Mouse (Mus musculus): Measurements from ENCODE around the gene Mgat4d. TPM values are rescaled to one million over a fixed set of nuclear protein-coding genes. Genes with fewer than 3 reads are reported as not detected.
"Not testable (repeated sequence)": the region's sequence is repeated elsewhere in the genome, so short reads cannot be mapped to it uniquely, and the experiment has no call there.

The Mgat4d gene
- polyA plus RNA-seq (2015; fragmentation: Nextera tagmentation; extraction: Ambion mirVana) = not detected in 2 replicates

DNA sequence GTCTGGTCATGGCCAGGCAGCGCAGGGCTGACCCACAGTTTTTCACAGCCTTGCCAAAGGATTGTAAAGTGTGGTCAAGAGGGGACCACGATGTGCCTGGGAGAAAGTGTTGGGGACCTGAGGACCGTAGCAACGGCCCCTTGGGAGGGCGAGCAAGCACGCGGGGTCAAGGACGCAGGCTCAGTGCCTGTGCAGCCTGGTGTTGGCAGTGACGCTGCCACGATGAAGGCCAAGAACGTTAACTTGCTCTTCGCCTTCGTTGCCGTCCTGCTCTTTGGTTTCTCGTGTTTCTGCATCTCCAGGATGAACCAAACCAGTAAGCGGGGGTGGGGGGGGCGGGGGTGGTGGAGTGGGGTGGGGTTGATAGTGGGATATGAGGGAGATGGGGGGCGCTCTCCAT lies at the start of gene Mgat4d:
Gene Mgat4d, plus strand, starts transcription at position 209 of the 400 bp plus-strand sequence.
- no peak within 1 kb of the TSS for H3K27ac ChIP-seq
- no peak for ATAC-seq (replicated peaks)
- no peaks in the 10 kb centered on the region for H3K27me3 ChIP-seq (replicated peaks)
- no peak within 1 kb of the TSS for H3K4me3 ChIP-seq
- H3K9ac ChIP-seq = no peak within 1 kb of the TSS
- no peak within 1 kb of the TSS for H3K4me2 ChIP-seq
- 87% methylated on average over 18 of the region's 18 CpGs for WGBS
- no peaks in the 10 kb centered on the region for H3K36me3 ChIP-seq (replicated peaks)
- H3K4me1 ChIP-seq = no peaks in the 10 kb centered on the region
- H3K9me3 ChIP-seq = no peaks in the 10 kb centered on the region

DNA sequence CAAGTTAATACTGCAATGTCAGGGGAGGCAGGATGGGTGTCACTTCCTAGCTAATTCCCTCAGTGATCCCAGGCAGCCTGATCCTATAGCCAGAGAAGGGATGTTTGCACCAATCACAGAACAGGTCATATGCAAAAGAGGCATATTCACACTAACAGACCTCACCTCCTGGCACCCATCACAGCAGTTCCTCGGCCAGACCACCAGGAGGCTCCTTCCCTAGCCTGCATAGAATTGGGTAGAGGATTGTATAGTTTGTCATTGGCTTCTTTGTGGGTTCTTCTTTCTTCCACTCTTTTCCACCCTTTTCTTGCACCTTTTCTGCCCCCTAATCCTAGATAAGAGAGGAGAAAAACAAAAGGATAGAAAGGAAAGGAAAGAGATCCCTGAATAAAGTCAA lies 48.1 kb upstream of the Mgat4d start:
- ATAC-seq (replicated peaks) = no peak
- Histone ChIP-seq H3K36me3 (replicated peaks) (no peaks in the 10 kb centered on the region), H3K4me3 (no peak overlapping the region), H3K4me1 (no peaks in the 10 kb centered on the region), H3K27me3 (replicated peaks) (no peaks in the 10 kb centered on the region), H3K4me2 (no peak overlapping the region), H3K9ac (no peak overlapping the region), H3K27ac (no peak overlapping the region), H3K9me3 (no peaks in the 10 kb centered on the region)
- WGBS = 50% methylated on average over 1 of the region's 1 CpGs

DNA sequence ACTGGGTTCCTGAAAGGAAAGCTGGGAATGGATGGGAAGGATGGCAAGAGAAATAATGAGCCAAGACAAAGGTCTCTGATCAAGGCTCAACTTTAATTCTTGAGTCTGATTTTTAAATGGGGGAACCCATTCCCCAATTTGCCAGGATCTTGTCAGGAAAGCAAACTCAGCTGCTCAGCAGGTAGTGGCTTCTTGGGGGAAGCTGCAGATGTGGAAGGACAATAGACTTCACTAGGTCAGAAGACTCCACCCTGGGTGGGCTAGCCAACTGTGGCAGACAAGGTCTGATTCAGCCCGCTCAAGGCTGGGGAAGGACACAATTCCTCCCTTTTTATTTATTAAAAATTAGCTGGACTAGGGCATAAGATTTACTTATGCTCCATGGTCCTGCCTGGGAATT lies 43.3 kb upstream of the Mgat4d start:
- Histone ChIP-seq H3K4me1 (no peaks in the 10 kb centered on the region), H3K4me2 (no peak overlapping the region), H3K9ac (no peak overlapping the region), H3K27me3 (replicated peaks) (no peaks in the 10 kb centered on the region), H3K27ac (no peak overlapping the region), H3K9me3 (no peaks in the 10 kb centered on the region), H3K4me3 (no peak overlapping the region), H3K36me3 (replicated peaks) (no peaks in the 10 kb centered on the region)
- WGBS = 91% methylated on average over 1 of the region's 1 CpGs
- no peak for ATAC-seq (replicated peaks)

DNA sequence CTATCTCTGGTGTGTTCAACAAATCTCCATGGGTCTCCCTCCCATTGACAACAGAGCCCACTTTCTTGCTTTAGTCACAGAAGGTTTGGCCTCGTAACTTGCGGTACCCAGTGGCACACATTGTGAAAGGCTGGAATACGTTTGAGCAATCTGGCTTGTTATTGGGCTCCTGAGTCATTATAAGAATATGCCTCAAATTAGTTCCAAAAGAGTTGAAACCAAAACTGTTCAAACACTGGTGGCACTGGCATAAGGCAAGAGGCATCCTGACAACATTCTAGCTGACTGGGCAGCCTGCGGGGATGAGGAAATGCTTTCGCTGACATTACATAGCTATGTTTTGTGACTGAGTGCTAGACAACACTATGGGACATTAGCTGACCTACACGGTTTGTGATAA lies 38.4 kb upstream of the Mgat4d start:
- 91% methylated on average over 6 of the region's 6 CpGs for WGBS
- Histone ChIP-seq H3K9ac (no peak overlapping the region), H3K4me3 (no peak overlapping the region), H3K36me3 (replicated peaks) (no peaks in the 10 kb centered on the region), H3K9me3 (no peaks in the 10 kb centered on the region), H3K4me2 (no peak overlapping the region), H3K27ac (no peak overlapping the region), H3K27me3 (replicated peaks) (no peaks in the 10 kb centered on the region), H3K4me1 (no peaks in the 10 kb centered on the region)
- no peak for ATAC-seq (replicated peaks)

DNA sequence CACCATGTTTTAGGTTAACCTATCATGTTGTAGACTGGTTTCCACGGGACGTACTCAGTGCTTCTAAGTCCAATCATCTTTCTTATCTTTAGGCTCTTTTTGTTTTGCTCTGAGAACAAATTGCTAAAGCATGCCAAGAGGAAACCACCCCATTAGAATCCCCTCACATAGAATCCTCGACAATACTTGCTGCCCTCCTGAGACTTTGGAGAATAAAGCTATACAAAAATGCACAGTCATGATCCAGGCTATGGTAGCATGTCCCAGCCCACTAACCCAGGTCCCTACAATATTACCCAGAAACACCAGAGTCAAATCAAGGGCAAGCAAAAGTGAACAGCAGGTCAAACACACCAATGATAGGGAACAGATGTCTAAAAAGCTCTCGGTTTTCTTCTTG lies 33.2 kb upstream of the Mgat4d start:
- peaks cover 32% of the 10 kb centered on the region; the same call in 1 of the 2 replicates for H3K36me3 ChIP-seq (replicated peaks)
- not testable (repeated sequence) for H3K27ac ChIP-seq; H3K4me2 ChIP-seq; H3K9ac ChIP-seq; H3K27me3 ChIP-seq (replicated peaks); ATAC-seq (replicated peaks); H3K4me1 ChIP-seq; H3K9me3 ChIP-seq; H3K4me3 ChIP-seq
- WGBS = 88% methylated on average over 4 of the region's 4 CpGs

DNA sequence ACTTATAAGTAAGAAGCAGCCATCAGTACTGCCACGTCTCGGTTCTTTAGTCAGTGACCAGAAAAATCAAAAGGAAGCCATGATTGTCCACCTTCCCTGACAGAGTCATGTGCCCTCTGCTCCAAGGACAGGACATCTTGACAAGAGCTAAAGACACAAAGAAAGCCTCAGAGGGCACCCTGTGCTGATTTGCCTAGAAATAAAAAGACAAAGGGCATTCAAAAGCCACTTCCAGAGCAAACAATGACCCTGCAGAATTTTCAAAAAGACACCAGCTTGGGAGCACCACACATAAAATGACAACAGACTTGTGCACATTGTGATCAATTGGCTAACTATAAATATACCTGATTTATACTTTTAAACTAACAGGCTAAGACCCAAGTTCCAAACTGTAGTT lies 32.6 kb upstream of the Mgat4d start:
- no peak overlapping the region for H3K4me2 ChIP-seq
- no peak for ATAC-seq (replicated peaks)
- H3K27ac ChIP-seq = no peak overlapping the region
- H3K9ac ChIP-seq = no peak overlapping the region
- H3K27me3 ChIP-seq (replicated peaks) = no peaks in the 10 kb centered on the region
- no peaks in the 10 kb centered on the region for H3K4me1 ChIP-seq
- H3K9me3 ChIP-seq = no peaks in the 10 kb centered on the region
- H3K36me3 ChIP-seq (replicated peaks) = peaks cover 37% of the 10 kb centered on the region; the same call in 1 of the 2 replicates
- H3K4me3 ChIP-seq = no peak overlapping the region
- 86% methylated on average over 2 of the region's 2 CpGs for WGBS

DNA sequence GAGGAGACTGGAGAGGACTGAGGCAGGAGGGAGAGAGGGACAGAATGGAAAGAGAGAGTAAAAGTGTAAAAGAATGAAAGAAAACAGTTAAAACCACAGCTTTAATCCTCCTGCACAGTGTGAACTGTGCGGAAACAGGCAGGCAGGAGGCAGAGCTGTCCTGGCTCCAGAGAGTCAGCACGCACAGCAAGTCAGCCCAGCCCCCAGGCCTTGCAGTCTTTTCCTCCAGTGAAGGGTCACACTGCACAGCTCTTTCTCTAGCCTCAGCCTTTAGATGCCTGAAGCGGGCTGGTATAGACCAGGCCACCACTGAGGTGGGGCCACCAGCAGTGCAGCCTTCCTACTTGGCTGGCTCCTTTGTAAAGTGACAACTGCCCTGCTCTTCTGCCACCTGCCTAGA lies 27.7 kb upstream of the Mgat4d start:
- no peak overlapping the region for H3K27ac ChIP-seq
- no peaks in the 10 kb centered on the region for H3K9me3 ChIP-seq
- no peak overlapping the region for H3K4me2 ChIP-seq
- H3K4me1 ChIP-seq = no peaks in the 10 kb centered on the region
- H3K4me3 ChIP-seq = no peak overlapping the region
- H3K27me3 ChIP-seq (replicated peaks) = no peaks in the 10 kb centered on the region
- 48% methylated on average over 3 of the region's 3 CpGs for WGBS
- H3K9ac ChIP-seq = no peak overlapping the region
- peaks cover 47% of the 10 kb centered on the region; the same call in 1 of the 2 replicates for H3K36me3 ChIP-seq (replicated peaks)
- no peak for ATAC-seq (replicated peaks)

DNA sequence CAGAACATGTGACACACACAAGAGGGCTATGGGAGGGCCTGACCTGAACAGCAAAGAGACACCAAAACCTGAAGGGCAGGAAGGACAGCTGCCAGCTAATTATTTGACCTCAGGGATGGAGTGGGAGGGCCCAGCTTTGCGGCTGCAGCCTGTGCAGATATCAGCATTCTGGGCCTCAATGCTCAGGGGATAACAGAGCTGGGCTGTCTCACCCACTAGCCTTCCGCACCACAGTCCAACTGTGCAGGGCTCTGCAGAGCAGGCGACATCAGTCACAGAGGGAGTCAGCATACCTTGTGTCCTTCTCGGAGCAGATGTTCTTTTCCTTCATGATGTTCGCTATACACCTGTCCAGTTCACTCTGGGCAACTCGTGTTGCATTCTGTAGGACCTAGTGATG lies 25.9 kb upstream of the Mgat4d start:
- Histone ChIP-seq H3K27ac (no peak overlapping the region), H3K36me3 (replicated peaks) (peaks cover 34% of the 10 kb centered on the region; the same call in 1 of the 2 replicates)
- WGBS = 92% methylated on average over 6 of the region's 6 CpGs

DNA sequence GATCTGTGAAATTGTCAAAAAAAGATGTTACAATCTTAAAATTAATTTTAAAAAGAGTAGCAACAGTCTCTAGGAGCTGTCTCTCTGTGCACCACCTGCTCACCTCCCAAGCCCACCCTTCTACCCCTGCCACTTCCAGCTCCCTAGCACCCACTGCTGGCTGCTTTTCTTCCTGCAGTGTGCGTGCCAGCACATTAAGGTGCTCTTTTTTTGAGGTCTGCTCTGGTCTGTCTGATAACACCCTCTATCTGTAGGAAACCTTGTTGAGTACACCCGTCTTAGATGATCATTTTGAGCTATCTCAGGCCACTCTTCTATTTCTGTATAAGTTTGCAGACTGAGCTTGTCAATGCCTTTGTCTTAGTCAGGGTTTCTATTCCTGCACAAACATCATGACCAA lies 25.2 kb upstream of the Mgat4d start:
- WGBS = 81% methylated on average over 2 of the region's 2 CpGs
- Histone ChIP-seq H3K9ac (no peak overlapping the region), H3K36me3 (replicated peaks) (peaks cover 32% of the 10 kb centered on the region; the same call in 1 of the 2 replicates), H3K9me3 (no peaks in the 10 kb centered on the region), H3K27me3 (replicated peaks) (no peaks in the 10 kb centered on the region), H3K4me3 (no peak overlapping the region), H3K27ac (no peak overlapping the region), H3K4me1 (no peaks in the 10 kb centered on the region), H3K4me2 (no peak overlapping the region)
- no peak for ATAC-seq (replicated peaks)

More for the DNA sequence above, 25.9 kb upstream of the Mgat4d start:
- no peak overlapping the region for H3K9ac ChIP-seq
- H3K4me2 ChIP-seq = no peak overlapping the region
- no peak overlapping the region for H3K4me3 ChIP-seq
- no peak for ATAC-seq (replicated peaks)
- H3K9me3 ChIP-seq = no peaks in the 10 kb centered on the region
- H3K27me3 ChIP-seq (replicated peaks) = no peaks in the 10 kb centered on the region
- no peaks in the 10 kb centered on the region for H3K4me1 ChIP-seq

DNA sequence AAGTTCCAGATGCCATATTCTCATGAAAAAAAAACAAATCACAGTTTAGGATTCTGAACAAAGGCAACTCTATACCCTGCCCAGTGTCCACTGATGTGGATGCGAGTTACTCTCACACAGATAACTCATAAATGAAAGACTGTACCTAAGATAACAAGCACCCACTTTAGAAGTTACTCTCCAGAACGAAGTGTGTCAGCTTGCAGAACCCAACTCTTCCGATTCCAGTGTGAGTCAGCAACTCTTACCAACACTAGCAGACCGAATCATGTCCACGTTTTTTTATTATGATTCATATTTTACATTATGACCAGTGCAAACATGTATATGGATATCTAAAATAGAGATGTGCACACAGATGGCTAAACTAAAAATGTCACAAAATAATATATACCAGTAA lies 20.4 kb upstream of the Mgat4d start:
- ATAC-seq (replicated peaks) = no peak
- no peaks in the 10 kb centered on the region for H3K27me3 ChIP-seq (replicated peaks)
- H3K9ac ChIP-seq = no peak overlapping the region
- H3K9me3 ChIP-seq = no peaks in the 10 kb centered on the region
- peaks cover 22% of the 10 kb centered on the region for H3K4me1 ChIP-seq
- no peak overlapping the region for H3K4me3 ChIP-seq
- no peak overlapping the region for H3K27ac ChIP-seq
- 94% methylated on average over 5 of the region's 5 CpGs for WGBS
- H3K36me3 ChIP-seq (replicated peaks) = peaks cover 15% of the 10 kb centered on the region; the same call in 1 of the 2 replicates
- no peak overlapping the region for H3K4me2 ChIP-seq

DNA sequence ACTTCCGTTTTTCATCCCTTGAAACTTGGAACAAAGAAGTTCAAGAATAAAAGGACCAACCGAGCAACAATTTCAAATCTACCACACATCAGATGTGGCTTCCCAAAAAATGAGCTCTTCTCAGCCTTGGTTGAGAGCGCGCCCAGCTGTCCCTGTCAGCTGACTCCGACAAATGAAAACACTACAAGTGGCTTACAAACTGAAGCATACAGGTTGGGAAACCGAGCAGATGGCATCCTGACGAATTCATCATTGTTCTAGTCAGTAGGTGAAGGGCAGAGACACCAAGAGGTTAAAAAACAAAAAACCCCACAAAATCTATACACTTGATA lies 16.7 kb upstream of the Mgat4d start:
- 6% methylated on average over 7 of the region's 7 CpGs for WGBS
- Histone ChIP-seq H3K4me3 (peak overlapping the region; percentile 66), H3K27me3 (replicated peaks) (no peaks in the 10 kb centered on the region), H3K4me1 (peaks cover 24% of the 10 kb centered on the region), H3K36me3 (replicated peaks) (peaks cover 12% of the 10 kb centered on the region; the same call in 1 of the 2 replicates), H3K9me3 (no peaks in the 10 kb centered on the region), H3K4me2 (peak overlapping the region; percentile 80), H3K9ac (peak overlapping the region; percentile 64), H3K27ac (peak overlapping the region; percentile 78)
- ATAC-seq (replicated peaks) = peak; percentile 25; the same call in 1 of the 2 replicates

DNA sequence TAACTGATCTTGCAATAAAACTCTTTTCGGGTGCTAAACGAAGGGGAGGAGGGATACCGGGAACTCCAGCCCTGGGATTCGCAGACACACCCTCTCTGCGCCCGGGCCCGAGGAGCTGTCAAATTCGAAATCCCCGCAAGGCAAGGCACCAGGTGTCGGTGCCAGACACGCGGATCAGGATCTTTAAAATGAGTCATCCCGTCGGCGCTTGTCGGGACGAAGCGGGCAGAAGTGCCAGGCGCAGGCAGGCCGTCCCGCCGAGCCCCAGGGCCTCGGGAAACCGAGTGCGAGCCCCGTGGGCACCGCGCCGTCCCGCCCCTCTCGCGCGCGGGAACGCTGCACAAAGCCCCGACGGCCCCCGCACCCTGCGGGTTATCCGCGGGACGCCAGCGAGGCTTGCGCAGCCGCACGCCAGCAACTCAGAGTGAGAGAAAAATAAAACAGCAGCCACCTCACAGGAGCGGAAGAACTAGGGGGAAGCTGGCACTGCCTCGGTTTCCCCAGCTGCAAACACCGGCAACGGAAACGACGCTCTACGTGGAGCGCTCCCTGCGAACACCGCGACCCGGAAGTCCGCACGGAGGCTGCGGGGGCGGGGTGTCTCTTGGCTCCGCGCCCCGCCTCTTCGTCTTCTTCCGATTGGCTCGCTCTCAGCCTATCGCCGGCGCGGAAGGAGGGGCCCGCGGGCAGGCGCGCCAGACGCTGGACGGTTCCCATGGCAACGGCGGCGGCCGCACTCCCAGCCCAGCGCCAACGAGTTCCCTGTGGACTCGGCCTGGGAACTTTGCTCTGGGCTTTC lies 16.2 kb upstream of the Mgat4d start, which contains the start of gene Elmod2:
Gene Elmod2, minus strand, starts transcription at position 588 of the 799 bp plus-strand sequence.
- Histone ChIP-seq H3K9ac (peak within 1 kb of the TSS; percentile 64), H3K27ac (peak within 1 kb of the TSS; percentile 78), H3K4me1 (peaks cover 24% of the 10 kb centered on the region), H3K4me2 (peak within 1 kb of the TSS; percentile 80), H3K36me3 (replicated peaks) (peaks cover 10% of the 10 kb centered on the region; the same call in 1 of the 2 replicates), H3K27me3 (replicated peaks) (no peaks in the 10 kb centered on the region), H3K9me3 (no peaks in the 10 kb centered on the region), H3K4me3 (peak within 1 kb of the TSS; percentile 66)
- peak; percentile 99 for ATAC-seq (replicated peaks)
- WGBS = under 1% methylated on average over 85 of the region's 85 CpGs

DNA sequence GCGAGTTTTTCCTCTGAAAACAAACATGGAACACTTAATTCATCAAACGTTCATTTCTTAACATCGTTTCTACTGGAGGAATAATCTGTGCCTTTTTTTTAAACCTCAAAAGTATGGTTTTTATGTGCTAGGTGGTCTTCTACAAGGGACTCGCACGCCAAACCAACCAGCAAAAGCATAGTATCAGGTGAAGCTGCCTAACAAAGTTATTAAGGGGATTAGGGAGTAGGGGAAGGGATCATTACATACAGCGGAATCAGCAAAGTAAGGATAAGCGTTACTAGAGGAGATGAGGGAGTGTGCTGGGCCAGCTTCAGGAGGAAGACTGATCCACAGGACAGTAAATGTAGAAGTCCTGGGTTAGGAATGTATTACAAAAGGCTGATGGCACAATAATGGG lies 15.4 kb upstream of the Mgat4d start:
- no peak overlapping the region for H3K27ac ChIP-seq
- H3K36me3 ChIP-seq (replicated peaks) = peaks cover 8% of the 10 kb centered on the region; the same call in 1 of the 2 replicates
- no peaks in the 10 kb centered on the region for H3K27me3 ChIP-seq (replicated peaks)
- peak; percentile 6; the same call in 1 of the 2 replicates for ATAC-seq (replicated peaks)
- peak overlapping the region; percentile 80 for H3K4me2 ChIP-seq
- H3K9ac ChIP-seq = no peak overlapping the region
- WGBS = 6% methylated on average over 7 of the region's 7 CpGs
- H3K9me3 ChIP-seq = no peaks in the 10 kb centered on the region
- H3K4me1 ChIP-seq = peaks cover 24% of the 10 kb centered on the region
- peak overlapping the region; percentile 66 for H3K4me3 ChIP-seq
